Mouse (Mus musculus) retina, postnatal 7 days (tissue): Measurements from ENCODE around the gene Zdhhc7.

Experiments used
- DNase-seq: peaks from one replicate; pipeline ENCODE4 v3.0.0-alpha.2; 2012; ENCODE audit warnings: low read depth, low spot score

Zdhhc7 gene

GRCm38 (mm10) chr8:120036578-120036977 lies 64.7 kb downstream of the Zdhhc7 start:
- no peak for DNase-seq

DNA sequence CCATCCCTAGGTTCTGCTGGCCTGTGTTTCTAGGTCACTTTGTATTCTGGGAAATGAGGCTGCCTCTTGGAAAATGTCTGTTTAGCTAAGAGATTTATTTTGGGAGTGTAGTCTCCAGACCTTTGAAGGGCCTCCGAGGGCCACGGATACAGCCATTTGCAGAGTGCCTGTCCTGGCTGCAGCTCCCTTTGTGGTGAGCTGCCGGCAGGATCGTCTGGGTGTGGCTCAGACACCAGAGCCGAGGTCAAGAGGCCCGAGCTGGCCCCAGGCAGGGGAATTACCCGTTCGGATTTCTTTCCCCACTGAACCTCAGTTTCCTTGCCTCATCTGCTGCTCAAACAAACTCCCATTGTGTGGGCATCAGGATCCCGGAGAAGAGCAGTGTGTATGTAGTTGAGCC lies 65.2 kb downstream of the Zdhhc7 start:
- DNase-seq, result no peak

- no peak for DNase-seq
Observed at GRCm38 (mm10) chr8:120034471-120034870, 66.8 kb downstream of the Zdhhc7 start.

DNA sequence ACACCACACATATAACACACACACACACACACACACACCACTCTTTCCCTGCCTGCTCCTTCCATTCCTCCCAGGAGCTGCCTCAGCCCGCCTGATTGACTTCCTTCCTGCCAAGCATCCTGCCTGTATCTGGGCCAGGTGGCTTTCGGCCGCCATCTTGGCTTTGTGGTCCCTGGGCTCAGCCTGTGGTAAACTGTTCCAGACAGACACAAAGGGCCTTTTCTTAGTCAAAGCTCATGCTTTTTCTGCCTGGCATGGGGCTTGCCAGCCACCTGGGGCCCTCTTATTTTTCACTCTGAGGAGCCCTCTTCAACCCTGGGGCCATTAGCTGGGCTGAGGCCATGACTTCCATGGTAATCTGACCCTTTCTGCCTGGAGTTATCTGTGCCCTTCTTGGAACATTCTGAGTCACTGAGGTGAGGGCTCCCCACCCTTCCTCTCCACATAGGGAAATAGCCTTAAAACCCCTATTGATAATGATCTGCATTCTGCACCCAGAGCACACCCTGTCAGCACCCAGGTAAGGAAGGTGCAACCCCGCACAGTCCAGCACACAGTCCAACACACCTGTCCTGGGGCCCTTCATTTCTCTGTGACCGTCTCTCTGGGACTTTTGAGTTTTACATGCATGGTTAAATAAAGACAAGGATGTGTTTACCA lies 68.6 kb downstream of the Zdhhc7 start:
- no peak for DNase-seq
